Mouse (Mus musculus): ENCODE results near the gene Tmc1. TPM values are rescaled to one million over a fixed set of nuclear protein-coding genes. Genes with fewer than 3 reads are reported as not detected.

Gene Tmc1
- polyA plus RNA-seq, 1 experiment from 2014 or later, result not detected

- no peak for ATAC-seq (replicated peaks; ENCODE audit: low FRiP score, low read depth)
- no peak overlapping the region for H3K27ac ChIP-seq
- no peaks in the 10 kb centered on the region for H3K27me3 ChIP-seq (ENCODE audit: insufficient read depth, low read length)
- H3K36me3 ChIP-seq (ENCODE audit: insufficient read depth, low read length), result no peaks in the 10 kb centered on the region
- no peaks in the 10 kb centered on the region for H3K9me3 ChIP-seq (replicated peaks; ENCODE audit: low read length)
- 70% methylated on average over 4 of the region's 4 CpGs for WGBS
- no peak overlapping the region for H3K4me3 ChIP-seq (replicated peaks; ENCODE audit: low read depth, low read length)
- H3K9ac ChIP-seq (ENCODE audit: low read depth, low read length), result no peak overlapping the region
- H3K4me2 ChIP-seq (ENCODE audit: low read length), result no peak overlapping the region
- no peak for DNase-seq (ENCODE audit: low spot score)
- TF ChIP-seq CTCF (IDR thresholded peaks at IDR 0.05; ENCODE audit: low read depth), result no peak
- H3K4me1 ChIP-seq (replicated peaks; ENCODE audit: insufficient read depth, low read length), result no peaks in the 10 kb centered on the region
Measured at GRCm38 (mm10) chr19:20875881-20876280, 78.1 kb downstream of the Tmc1 start.

GRCm38 (mm10) chr19:20861779-20862178, 92.2 kb downstream of the Tmc1 start:
- no peak for TF ChIP-seq CTCF (IDR thresholded peaks at IDR 0.05; ENCODE audit: low read depth)
- 0 out of 2 replicates have a peak, but pooled peaks have one; percentile 13 for ATAC-seq (replicated peaks; ENCODE audit: low FRiP score, low read depth)
- no peaks in the 10 kb centered on the region for H3K9me3 ChIP-seq (replicated peaks; ENCODE audit: low read length)
- H3K9ac ChIP-seq (ENCODE audit: low read depth, low read length), result no peak overlapping the region
- no peak overlapping the region for H3K4me3 ChIP-seq (replicated peaks; ENCODE audit: low read depth, low read length)
- no peaks in the 10 kb centered on the region for H3K27me3 ChIP-seq (ENCODE audit: insufficient read depth, low read length)
- no peaks in the 10 kb centered on the region for H3K4me1 ChIP-seq (replicated peaks; ENCODE audit: insufficient read depth, low read length)
- WGBS, result 49% methylated on average over 4 of the region's 4 CpGs
- H3K4me2 ChIP-seq (ENCODE audit: low read length), result no peak overlapping the region
- no peak overlapping the region for H3K27ac ChIP-seq
- no peaks in the 10 kb centered on the region for H3K36me3 ChIP-seq (ENCODE audit: insufficient read depth, low read length)
- DNase-seq (ENCODE audit: low spot score), result peak; percentile 40

GRCm38 (mm10) chr19:20860270-20860669, 93.7 kb downstream of the Tmc1 start:
- no peak for ATAC-seq (replicated peaks; ENCODE audit: low FRiP score, low read depth)

GRCm38 (mm10) chr19:20857819-20858218, 96.2 kb downstream of the Tmc1 start:
- ATAC-seq (replicated peaks; ENCODE audit: low FRiP score, low read depth) (no peak), DNase-seq (ENCODE audit: low spot score) (no peak)
- Histone ChIP-seq H3K4me2 (ENCODE audit: low read length) (no peak overlapping the region), H3K27ac (no peak overlapping the region), H3K9me3 (replicated peaks; ENCODE audit: low read length) (no peaks in the 10 kb centered on the region), H3K4me3 (replicated peaks; ENCODE audit: low read depth, low read length) (no peak overlapping the region), H3K27me3 (ENCODE audit: insufficient read depth, low read length) (no peaks in the 10 kb centered on the region), H3K4me1 (replicated peaks; ENCODE audit: insufficient read depth, low read length) (no peaks in the 10 kb centered on the region), H3K36me3 (ENCODE audit: insufficient read depth, low read length) (no peaks in the 10 kb centered on the region), H3K9ac (ENCODE audit: low read depth, low read length) (no peak overlapping the region)
- TF ChIP-seq CTCF (IDR thresholded peaks at IDR 0.05; ENCODE audit: low read depth), result no peak

More at GRCm38 (mm10) chr19:20860270-20860669, 93.7 kb downstream of the Tmc1 start:
- no peak for TF ChIP-seq CTCF (IDR thresholded peaks at IDR 0.05; ENCODE audit: low read depth)
- DNase-seq (ENCODE audit: low spot score), result no peak
- Histone ChIP-seq H3K36me3 (ENCODE audit: insufficient read depth, low read length) (no peaks in the 10 kb centered on the region), H3K4me3 (replicated peaks; ENCODE audit: low read depth, low read length) (no peak overlapping the region), H3K4me2 (ENCODE audit: low read length) (no peak overlapping the region), H3K27ac (no peak overlapping the region), H3K9ac (ENCODE audit: low read depth, low read length) (no peak overlapping the region), H3K27me3 (ENCODE audit: insufficient read depth, low read length) (no peaks in the 10 kb centered on the region), H3K9me3 (replicated peaks; ENCODE audit: low read length) (no peaks in the 10 kb centered on the region), H3K4me1 (replicated peaks; ENCODE audit: insufficient read depth, low read length) (no peaks in the 10 kb centered on the region)
- 83% methylated on average over 1 of the region's 1 CpGs for WGBS

- WGBS, result 58% methylated on average over 5 of the region's 5 CpGs
- Histone ChIP-seq H3K27me3 (ENCODE audit: insufficient read depth, low read length) (no peaks in the 10 kb centered on the region), H3K36me3 (ENCODE audit: insufficient read depth, low read length) (no peaks in the 10 kb centered on the region), H3K4me2 (ENCODE audit: low read length) (no peak overlapping the region), H3K9ac (ENCODE audit: low read depth, low read length) (no peak overlapping the region), H3K27ac (no peak overlapping the region), H3K4me1 (replicated peaks; ENCODE audit: insufficient read depth, low read length) (no peaks in the 10 kb centered on the region), H3K4me3 (replicated peaks; ENCODE audit: low read depth, low read length) (no peak overlapping the region), H3K9me3 (replicated peaks; ENCODE audit: low read length) (no peaks in the 10 kb centered on the region)
- DNase-seq (ENCODE audit: low spot score) (peak; percentile 79), ATAC-seq (replicated peaks; ENCODE audit: low FRiP score, low read depth) (no peak)
- peak; percentile 68 for TF ChIP-seq CTCF (IDR thresholded peaks at IDR 0.05; ENCODE audit: low read depth)
Measured at GRCm38 (mm10) chr19:20848906-20849305, 105.1 kb downstream of the Tmc1 start.

- 69% methylated on average over 3 of the region's 3 CpGs for WGBS
- no peaks in the 10 kb centered on the region for H3K9me3 ChIP-seq (replicated peaks; ENCODE audit: low read length)
- ATAC-seq (replicated peaks; ENCODE audit: low FRiP score, low read depth), result no peak
- H3K4me1 ChIP-seq (replicated peaks; ENCODE audit: insufficient read depth, low read length), result no peaks in the 10 kb centered on the region
- no peak overlapping the region for H3K4me2 ChIP-seq (ENCODE audit: low read length)
- no peak overlapping the region for H3K27ac ChIP-seq
- H3K9ac ChIP-seq (ENCODE audit: low read depth, low read length), result no peak overlapping the region
- no peak overlapping the region for H3K4me3 ChIP-seq (replicated peaks; ENCODE audit: low read depth, low read length)
- H3K36me3 ChIP-seq (ENCODE audit: insufficient read depth, low read length), result no peaks in the 10 kb centered on the region
- no peaks in the 10 kb centered on the region for H3K27me3 ChIP-seq (ENCODE audit: insufficient read depth, low read length)
- no peak for TF ChIP-seq CTCF (IDR thresholded peaks at IDR 0.05; ENCODE audit: low read depth)
- no peak for DNase-seq (ENCODE audit: low spot score)
Measured at GRCm38 (mm10) chr19:20847476-20848073, 106.4 kb downstream of the Tmc1 start.

- 90% methylated on average over 2 of the region's 2 CpGs for WGBS
- H3K27ac ChIP-seq, result no peak overlapping the region
Measured at GRCm38 (mm10) chr19:20837422-20837821, 116.6 kb downstream of the Tmc1 start.

More at GRCm38 (mm10) chr19:20837422-20837821, 116.6 kb downstream of the Tmc1 start:
- H3K4me2 ChIP-seq (ENCODE audit: low read length), result no peak overlapping the region
- no peak overlapping the region for H3K4me3 ChIP-seq (replicated peaks; ENCODE audit: low read depth, low read length)
- H3K9me3 ChIP-seq (replicated peaks; ENCODE audit: low read length), result no peaks in the 10 kb centered on the region
- H3K9ac ChIP-seq (ENCODE audit: low read depth, low read length), result no peak overlapping the region
- no peak for TF ChIP-seq CTCF (IDR thresholded peaks at IDR 0.05; ENCODE audit: low read depth)
- H3K27me3 ChIP-seq (ENCODE audit: insufficient read depth, low read length), result no peaks in the 10 kb centered on the region
- DNase-seq (ENCODE audit: low spot score), result no peak
- H3K36me3 ChIP-seq (ENCODE audit: insufficient read depth, low read length), result no peaks in the 10 kb centered on the region
- H3K4me1 ChIP-seq (replicated peaks; ENCODE audit: insufficient read depth, low read length), result no peaks in the 10 kb centered on the region
- no peak for ATAC-seq (replicated peaks; ENCODE audit: low FRiP score, low read depth)
